Mouse (Mus musculus): Measurements from ENCODE around the gene Lrrc58.

The Lrrc58 gene

GRCm38 (mm10) chr16:37867791-37868505, at the start of gene Lrrc58:
Gene Lrrc58 (plus strand): TSS chr16:37868389.
- peak; percentile 74 for DNase-seq (ENCODE audit: low read depth, low spot score)

DNA sequence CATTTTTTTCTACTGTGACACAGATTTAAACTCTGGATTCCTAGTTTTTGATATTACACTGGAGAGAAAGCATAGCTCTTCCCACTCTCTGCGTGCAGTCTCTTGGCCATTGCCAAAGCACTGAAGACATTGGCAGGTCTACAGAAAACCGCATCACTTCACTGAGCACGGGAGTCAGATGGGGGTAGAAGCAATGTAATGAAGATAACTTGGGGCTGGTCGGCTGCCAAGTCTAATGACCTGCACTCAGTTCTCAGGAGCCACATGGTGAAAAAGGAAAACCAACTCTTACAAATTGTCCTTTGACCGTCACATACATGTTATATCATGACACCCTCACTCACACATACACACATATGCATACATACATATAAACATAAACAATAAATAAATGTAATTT, 44.2 kb upstream of the Lrrc58 start:
- DNase-seq (ENCODE audit: low read depth, low spot score): no peak

DNA sequence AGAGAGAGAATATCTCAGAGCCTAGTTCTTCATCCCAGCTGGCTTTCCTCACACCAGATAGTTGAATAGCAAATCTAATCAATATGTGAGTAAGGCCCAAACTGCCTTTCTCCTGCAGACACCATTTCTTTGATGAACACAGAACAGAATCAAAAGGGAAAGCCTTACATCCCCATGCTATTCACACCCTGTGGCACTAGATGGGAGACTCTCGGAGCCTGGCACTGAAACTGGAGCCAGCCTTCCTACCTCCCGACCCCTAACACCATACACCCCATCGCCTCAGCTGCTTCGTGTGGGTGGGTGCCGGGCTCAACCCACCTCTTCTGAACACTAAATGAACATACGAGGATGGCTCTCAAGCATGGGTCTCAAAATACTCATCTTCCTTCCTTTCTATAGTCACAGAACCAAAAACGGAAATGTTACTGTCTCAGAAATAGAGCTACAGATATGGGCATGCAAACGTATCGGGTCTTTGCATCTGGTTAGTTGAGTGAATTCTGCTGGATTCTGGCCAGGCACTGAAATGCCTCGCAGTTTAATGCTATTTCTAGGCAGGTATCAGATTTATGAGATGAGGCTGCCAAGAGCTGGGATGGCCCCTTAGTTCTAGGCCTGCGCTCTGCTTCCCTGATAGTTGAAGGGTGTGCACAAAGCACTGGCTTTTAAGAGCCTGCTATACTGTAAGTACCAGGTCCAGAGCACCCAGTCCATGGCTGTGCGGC, 43.2 kb upstream of the Lrrc58 start:
- DNase-seq (ENCODE audit: low read depth, low spot score): no peak

DNA sequence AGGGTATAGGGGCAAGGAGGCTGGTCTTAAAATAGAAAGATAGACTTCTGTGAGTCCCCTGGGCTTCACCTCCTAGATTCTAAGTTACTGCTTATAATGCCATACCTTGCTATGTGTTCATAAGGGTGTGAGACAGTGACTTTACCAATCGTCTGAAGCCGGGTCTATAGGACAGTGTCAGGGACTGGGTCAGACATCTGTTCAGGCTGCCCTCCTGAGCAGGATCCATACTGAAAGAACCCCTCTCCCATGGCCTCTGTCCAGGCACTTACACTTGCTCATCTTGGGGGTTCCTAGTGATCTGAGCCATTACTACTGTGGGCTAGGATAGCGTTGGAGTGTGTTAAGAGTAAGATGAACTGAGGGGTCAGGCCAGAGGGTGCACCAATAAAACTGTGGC, 41.9 kb upstream of the Lrrc58 start:
- DNase-seq (ENCODE audit: low read depth, low spot score): no peak

DNA sequence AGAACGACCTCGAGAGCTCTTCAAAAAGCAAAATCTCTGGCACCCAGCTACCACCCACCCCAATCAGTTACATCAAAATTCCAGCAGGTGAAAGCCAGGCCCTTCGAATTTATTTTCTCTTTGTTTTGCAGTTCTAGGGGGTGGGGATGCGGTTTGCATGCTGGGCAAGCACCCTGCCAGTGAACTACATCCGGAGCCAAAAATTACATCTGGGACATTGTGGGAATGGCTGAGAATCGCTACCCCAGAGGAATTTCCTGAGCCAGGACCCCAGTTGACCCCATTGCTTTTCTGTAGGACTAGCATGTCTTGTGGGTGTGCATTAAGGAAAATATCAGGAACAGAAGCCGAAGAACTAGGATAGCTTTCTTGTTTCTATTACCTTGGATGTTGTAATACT, 37.1 kb upstream of the Lrrc58 start:
- DNase-seq (ENCODE audit: low read depth, low spot score): no peak

DNA sequence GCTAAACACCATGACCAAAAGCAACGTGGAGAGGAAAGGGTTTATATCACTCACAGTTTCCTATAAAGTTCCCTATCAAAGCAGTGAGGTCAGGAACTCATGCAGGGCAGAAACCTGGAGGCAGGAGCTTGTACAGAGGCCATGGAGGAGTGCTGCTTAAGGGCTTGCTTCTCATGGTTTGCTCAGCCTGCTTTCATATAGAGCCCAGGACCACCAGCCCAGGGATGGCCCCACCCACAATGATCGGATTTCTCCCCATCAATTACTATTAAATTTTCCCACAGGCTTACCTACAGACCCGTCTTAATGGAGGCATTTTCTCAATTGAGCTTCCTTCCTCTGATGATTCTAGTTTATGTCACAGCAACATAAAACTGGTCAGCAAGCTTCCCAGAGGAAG, 30.6 kb upstream of the Lrrc58 start:
- DNase-seq (ENCODE audit: low read depth, low spot score): no peak

DNA sequence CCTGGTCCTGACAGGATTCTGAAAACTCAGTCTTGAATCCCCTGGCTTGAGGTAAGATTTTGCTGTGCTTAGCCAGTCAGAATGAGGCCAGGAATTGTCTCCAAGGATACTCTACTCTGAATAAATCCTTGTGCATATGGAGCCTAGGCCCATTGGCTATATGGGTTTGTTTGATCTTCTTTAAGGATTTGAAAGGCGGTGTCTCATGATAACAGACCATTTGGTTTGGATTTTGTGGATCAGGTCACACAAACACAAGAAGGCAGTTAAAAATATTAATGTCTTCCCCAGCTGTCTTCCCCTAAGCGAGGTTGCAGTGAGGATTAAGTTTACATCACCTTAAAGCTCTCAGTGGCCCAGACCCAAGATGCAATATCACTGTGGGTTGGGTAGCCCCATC, 25.8 kb upstream of the Lrrc58 start:
- no peak for DNase-seq (ENCODE audit: low read depth, low spot score)

DNA sequence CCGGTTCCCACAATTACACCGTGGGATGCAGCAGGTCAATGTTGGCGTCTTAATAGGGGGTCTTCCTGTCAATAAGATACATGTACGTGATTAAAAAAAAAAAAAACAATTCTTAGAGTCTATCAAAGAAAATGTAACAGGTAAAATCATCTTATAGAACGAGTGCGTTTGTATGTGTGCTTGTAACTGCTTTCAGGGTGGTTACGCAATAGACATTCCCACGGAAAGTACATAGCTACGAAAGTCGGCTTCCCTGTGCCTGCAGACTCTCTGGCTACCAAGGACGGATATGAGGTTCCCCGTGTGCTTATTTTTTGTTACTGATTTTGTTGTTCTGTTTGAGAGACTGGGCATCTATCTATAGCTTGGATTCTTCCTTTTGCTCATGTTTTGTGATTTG, 24.4 kb upstream of the Lrrc58 start:
- no peak for DNase-seq (ENCODE audit: low read depth, low spot score)

GRCm38 (mm10) chr16:37845202-37845925, 22.8 kb upstream of the Lrrc58 start:
- no peak for DNase-seq (ENCODE audit: low read depth, low spot score)

DNA sequence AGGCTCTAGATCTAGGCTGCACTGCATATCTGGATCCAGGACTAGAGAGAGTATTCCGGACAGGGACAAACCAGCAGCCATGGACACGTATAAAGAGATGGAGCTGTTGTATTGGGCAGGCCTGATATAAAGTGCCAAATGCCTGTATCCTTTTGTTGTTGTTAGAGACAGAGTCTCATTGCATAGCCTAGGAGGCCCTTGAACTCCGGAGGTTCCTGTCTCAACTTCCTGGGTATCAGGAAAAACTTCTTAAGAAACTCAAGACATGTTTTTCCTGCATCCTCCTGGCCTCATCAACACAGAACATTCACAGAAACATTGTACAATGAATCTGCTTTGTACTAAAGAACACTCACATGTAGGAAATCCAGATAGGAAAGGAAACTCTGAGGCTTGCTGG, 21.1 kb upstream of the Lrrc58 start:
- DNase-seq (ENCODE audit: low read depth, low spot score): no peak

- DNase-seq (ENCODE audit: low read depth, low spot score): no peak
Measured at GRCm38 (mm10) chr16:37851366-37851765, 16.8 kb upstream of the Lrrc58 start.

DNA sequence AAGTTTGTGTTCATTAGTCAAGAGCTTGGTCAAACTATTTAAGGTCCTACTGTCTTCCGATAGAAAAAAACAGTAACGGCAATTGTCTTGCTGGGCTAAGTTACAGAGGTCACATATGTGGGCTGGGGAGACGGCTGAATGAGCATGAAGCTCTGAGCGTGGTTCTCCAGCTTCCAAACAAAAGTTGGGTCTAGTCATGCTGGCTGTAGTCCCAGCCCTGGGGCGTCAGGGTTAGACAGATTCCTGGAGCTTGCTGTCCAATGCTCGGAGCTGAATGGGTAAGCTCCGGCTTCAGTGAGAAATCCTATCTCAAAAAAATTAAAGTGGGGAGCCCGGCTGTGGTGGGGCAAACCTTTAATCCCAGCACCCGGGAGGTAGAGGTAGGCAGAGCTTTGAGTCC, 14.9 kb upstream of the Lrrc58 start:
- DNase-seq (ENCODE audit: low read depth, low spot score): no peak

DNA sequence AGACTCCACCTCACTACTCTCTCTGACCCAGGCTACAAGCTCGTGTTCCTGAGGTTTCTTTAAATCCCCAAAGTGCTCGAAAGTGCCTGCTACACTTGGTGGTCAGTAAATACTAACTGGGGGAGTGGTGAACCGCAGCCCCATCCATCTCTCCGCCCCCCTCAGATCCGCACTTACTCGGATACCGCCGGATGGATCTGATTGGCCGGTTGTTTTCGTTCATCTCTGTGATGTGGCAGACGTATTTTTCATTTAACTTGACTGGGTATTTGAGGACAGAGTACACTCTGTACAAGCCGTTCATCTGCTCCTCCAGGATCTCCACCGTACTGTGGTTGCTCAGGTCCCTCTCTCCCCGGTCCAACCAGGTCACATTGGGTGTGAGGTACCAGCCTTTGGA, 14.1 kb upstream of the Lrrc58 start:
- DNase-seq (ENCODE audit: low read depth, low spot score): no peak

- DNase-seq (ENCODE audit: low read depth, low spot score): no peak
Measured at GRCm38 (mm10) chr16:37854593-37854992, 13.6 kb upstream of the Lrrc58 start.

- DNase-seq (ENCODE audit: low read depth, low spot score): no peak
Measured at GRCm38 (mm10) chr16:37855583-37855982, 12.6 kb upstream of the Lrrc58 start.

DNA sequence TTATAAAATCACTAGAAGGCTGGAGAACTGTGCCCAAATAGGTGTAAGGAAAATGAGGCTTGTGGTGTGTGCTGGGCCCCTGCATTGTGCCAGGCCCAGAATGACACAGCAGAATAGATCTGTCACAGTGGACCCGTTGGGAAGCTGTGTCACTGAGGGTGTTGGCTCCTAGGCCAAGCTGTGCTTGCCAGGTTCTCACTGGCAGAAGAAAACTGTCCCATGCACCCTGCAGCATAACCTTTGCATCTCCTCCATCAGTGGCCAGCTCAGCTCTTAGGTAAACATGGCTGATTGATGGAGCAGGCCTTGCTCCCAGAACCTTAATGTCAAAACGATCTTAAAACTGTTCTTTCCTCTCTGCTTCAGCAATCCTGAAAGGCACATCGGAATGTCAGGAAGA, 11.9 kb upstream of the Lrrc58 start:
- DNase-seq (ENCODE audit: low read depth, low spot score): no peak

DNA sequence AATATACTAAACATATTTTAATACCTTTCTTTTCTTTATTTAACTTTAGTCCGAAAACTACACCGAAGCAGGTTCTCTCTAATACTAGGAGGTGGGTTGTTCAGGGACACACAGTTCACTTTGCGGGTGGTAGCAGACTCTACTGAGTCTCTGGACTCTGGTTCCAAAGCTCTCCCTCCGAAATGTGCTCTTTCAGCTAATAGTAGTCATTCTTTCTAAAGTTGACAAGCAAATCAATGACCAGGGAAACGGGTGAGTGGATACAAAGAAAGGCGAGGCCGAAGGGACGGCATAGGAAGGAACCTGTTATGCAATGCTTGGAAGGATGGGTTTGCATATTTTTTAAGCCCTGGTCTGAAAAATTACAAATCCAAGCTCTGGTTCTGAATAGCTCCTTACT, 10.7 kb upstream of the Lrrc58 start:
- DNase-seq (ENCODE audit: low read depth, low spot score): no peak

GRCm38 (mm10) chr16:37860213-37860612, 8.0 kb upstream of the Lrrc58 start:
- DNase-seq (ENCODE audit: low read depth, low spot score): no peak

GRCm38 (mm10) chr16:37861029-37861428, 7.2 kb upstream of the Lrrc58 start, which contains the start of gene Gm36028:
Gene Gm36028 (minus strand): TSS chr16:37861146.
- DNase-seq (ENCODE audit: low read depth, low spot score): no peak

- no peak for DNase-seq (ENCODE audit: low read depth, low spot score)
Measured at GRCm38 (mm10) chr16:37863876-37864275, 4.3 kb upstream of the Lrrc58 start.

GRCm38 (mm10) chr16:37865841-37866240, 2.3 kb upstream of the Lrrc58 start:
- DNase-seq (ENCODE audit: low read depth, low spot score): no peak

Data from brain, embryonic 18.5 days (tissue).